20 mouse cellular contexts compared by ENCODE assay signal in genomic region chr19:8738911-8739310, GRCm38 (mm10). TPM values are rescaled to one million over a fixed set of nuclear protein-coding genes. Genes with fewer than 3 reads are reported as not detected.
"Had no signal": no experiment of that assay in that cellular context is flagged by ENCODE, and none has a peak within 500 bp of the region (broad histone marks: within the 10 kb centered on the region; RNA-seq: fewer than 3 reads in every experiment).

No protein-coding gene starts in this region.

- H3K9ac ChIP-seq: liver, embryonic 14.5 days; lung, embryonic 14.5 days; midbrain, embryonic 13.5 days; midbrain, embryonic 15.5 days; neural tube, embryonic 13.5 days; neural tube, embryonic 15.5 days had no signal

- H3K27me3 ChIP-seq: midbrain, embryonic 15.5 days; neural tube, embryonic 13.5 days; neural tube, embryonic 15.5 days had no signal

- H3K9me3 ChIP-seq: midbrain, embryonic 10.5 days; midbrain, embryonic 13.5 days; midbrain, embryonic 15.5 days; neural tube, embryonic 13.5 days; neural tube, embryonic 15.5 days had no signal

- H3K4me3 ChIP-seq: midbrain, embryonic 10.5 days; midbrain, embryonic 13.5 days; midbrain, embryonic 15.5 days; myocyte; neural tube, embryonic 15.5 days had no signal

- H3K4me2 ChIP-seq: lung, embryonic 14.5 days; midbrain, embryonic 13.5 days; midbrain, embryonic 15.5 days; neural tube, embryonic 13.5 days; neural tube, embryonic 15.5 days had no signal

- ATAC-seq: midbrain, embryonic 13.5 days; midbrain, embryonic 15.5 days had no signal

- DNase-seq: lung, adult 18-20 months; lung, embryonic 14.5 days; lung, postnatal 10 days; lung, postnatal 4 days; retina, postnatal 1 day; right cerebral cortex, adult 18-20 months; right cerebral cortex, postnatal 25 days; right cerebral cortex, postnatal 4 days; spleen, adult 18-20 months; thymus, adult 18-20 months; thymus, postnatal 14 days; thymus, postnatal 36 days had no signal

- H3K27ac ChIP-seq: liver, embryonic 14.5 days; midbrain, embryonic 10.5 days; midbrain, embryonic 13.5 days; midbrain, embryonic 15.5 days; neural tube, embryonic 13.5 days; neural tube, embryonic 15.5 days had no signal

RNA-seq across cellular contexts. Expression of gene 1700092M07Rik, which starts 1.6 kb away (rescaled TPM):
- polyA plus RNA-seq: small intestine, adult 2 months had no signal
